Mouse (Mus musculus) forelimb bud, embryonic 11.5 days (tissue): ENCODE measurements around the gene Cd247.
"Not testable (repeated sequence)": the region's sequence is repeated elsewhere in the genome, so short reads cannot be mapped to it uniquely, and the experiment has no call there.

Source experiments
- DNase-seq: peaks from one replicate; pipeline ENCODE4 v3.0.0-alpha.2; 2012; ENCODE audit warnings: low read depth, low spot score

The Cd247 gene

GRCm38 (mm10) chr1:165788511-165788910 lies at the start of gene Cd247:
Gene Cd247, plus strand, starts transcription at chr1:165788681.
- DNase-seq = no peak

GRCm38 (mm10) chr1:165738985-165739384 lies 49.5 kb upstream of the Cd247 start:
- no peak for DNase-seq

- DNase-seq = no peak
These were observed 46.5 kb upstream of the Cd247 start for GRCm38 (mm10) chr1:165741989-165742388.

- peak; percentile 30 for DNase-seq
These were observed 40.4 kb upstream of the Cd247 start for GRCm38 (mm10) chr1:165748053-165748452.

GRCm38 (mm10) chr1:165751142-165751541 lies 37.3 kb upstream of the Cd247 start:
- no peak for DNase-seq

- DNase-seq = no peak
These were observed 36.6 kb upstream of the Cd247 start for GRCm38 (mm10) chr1:165751838-165752237.

GRCm38 (mm10) chr1:165754205-165754604 lies 34.3 kb upstream of the Cd247 start:
- no peak for DNase-seq

GRCm38 (mm10) chr1:165755194-165755593 lies 33.3 kb upstream of the Cd247 start:
- DNase-seq = no peak

- no peak for DNase-seq
These were observed 26.8 kb upstream of the Cd247 start for GRCm38 (mm10) chr1:165761522-165762305.

GRCm38 (mm10) chr1:165762498-165762897 lies 26.0 kb upstream of the Cd247 start:
- not testable (repeated sequence) for DNase-seq

GRCm38 (mm10) chr1:165762914-165763634 lies 25.4 kb upstream of the Cd247 start:
- DNase-seq = no peak

- peak; percentile 90 for DNase-seq
These were observed 24.7 kb upstream of the Cd247 start, which contains the start of gene Creg1 for GRCm38 (mm10) chr1:165763635-165764372. Gene Creg1, plus strand, starts transcription at chr1:165763746.

GRCm38 (mm10) chr1:165764571-165764970 lies 23.9 kb upstream of the Cd247 start:
- no peak for DNase-seq

- DNase-seq = no peak
These were observed 23.4 kb upstream of the Cd247 start for GRCm38 (mm10) chr1:165765041-165765440.

GRCm38 (mm10) chr1:165765651-165766294 lies 22.7 kb upstream of the Cd247 start:
- no peak for DNase-seq

GRCm38 (mm10) chr1:165766295-165766890 lies 22.1 kb upstream of the Cd247 start:
- DNase-seq = no peak

GRCm38 (mm10) chr1:165768894-165769512 lies 19.5 kb upstream of the Cd247 start:
- no peak for DNase-seq

- no peak for DNase-seq
These were observed 18.2 kb upstream of the Cd247 start for GRCm38 (mm10) chr1:165770181-165770759.

- peak; percentile 80 for DNase-seq
These were observed 17.0 kb upstream of the Cd247 start for GRCm38 (mm10) chr1:165771491-165771897.

GRCm38 (mm10) chr1:165771998-165772397 lies 16.5 kb upstream of the Cd247 start:
- no peak for DNase-seq
